Mouse (Mus musculus) megakaryocyte, embryonic 14.5 days (primary cell): ENCODE measurements around the gene Atp8b3. TPM values are rescaled to one million over a fixed set of nuclear protein-coding genes. Genes with fewer than 3 reads are reported as not detected.

Source experiments
- H3K27me3 ChIP-seq: replicated peaks from 2 replicates; pipeline ENCODE3; 2012; ENCODE audit warnings: inconsistent platforms
- H3K36me3 ChIP-seq: replicated peaks from 2 replicates; pipeline ENCODE3; 2012; ENCODE audit warnings: low read length, inconsistent platforms, mixed read lengths
- H3K4me1 ChIP-seq: 2 replicates; pipeline ENCODE4 v1.6.1; 2012; ENCODE audit warnings: inconsistent platforms
- H3K4me3 ChIP-seq: replicated peaks from 2 replicates; pipeline ENCODE3; 2012; ENCODE audit warnings: moderate library complexity, mild to moderate bottlenecking, inconsistent platforms
- H3K9me3 ChIP-seq: 2 replicates; pipeline ENCODE4 v1.6.1; 2012; ENCODE audit warnings: inconsistent platforms
- FLI1 ChIP-seq: IDR thresholded peaks from 2 replicates; pipeline ENCODE4 v1.6.1; 2012; ENCODE audit warnings: low read length, inconsistent platforms, mixed read lengths
- GATA1 ChIP-seq: IDR thresholded peaks from 3 replicates; pipeline ENCODE4 v1.6.1; 2012; ENCODE audit warnings: mixed read lengths, low read length, inconsistent platforms, borderline replicate concordance
- polyA plus RNA-seq: library from polyadenylated mRNA; stranded (reverse); fragments of >175 nt; gene quantifications from 2 replicates; pipeline ENCODE4 v1.2.3, GENCODE M21; 2012; ENCODE audit warnings: low replicate concordance; ENCODE audit not compliant: insufficient read depth

Atp8b3 gene
- polyA plus RNA-seq, 1 experiment, result not detected

- Histone ChIP-seq H3K4me3 (no peak overlapping the region), H3K4me1 (peaks cover 68% of the 10 kb centered on the region), H3K9me3 (no peaks in the 10 kb centered on the region), H3K36me3 (peaks cover 90% of the 10 kb centered on the region), H3K27me3 (no peaks in the 10 kb centered on the region)
- TF ChIP-seq GATA1 (no peak), FLI1 (no peak)
These were observed 10.4 kb upstream of the Atp8b3 start for GRCm38 (mm10) chr10:80549279-80549678.

GRCm38 (mm10) chr10:80548428-80549006, 9.6 kb upstream of the Atp8b3 start:
- Histone ChIP-seq H3K9me3 (no peaks in the 10 kb centered on the region), H3K27me3 (no peaks in the 10 kb centered on the region), H3K36me3 (peaks cover 92% of the 10 kb centered on the region), H3K4me3 (no peak overlapping the region), H3K4me1 (peaks cover 60% of the 10 kb centered on the region)
- TF ChIP-seq FLI1, result no peak
- TF ChIP-seq GATA1, result no peak

- Histone ChIP-seq H3K27me3 (no peaks in the 10 kb centered on the region), H3K4me1 (peaks cover 58% of the 10 kb centered on the region), H3K9me3 (no peaks in the 10 kb centered on the region), H3K4me3 (no peak overlapping the region), H3K36me3 (peaks cover 95% of the 10 kb centered on the region)
- TF ChIP-seq FLI1 (no peak), GATA1 (no peak)
These were observed 8.6 kb upstream of the Atp8b3 start for GRCm38 (mm10) chr10:80547539-80547938.

GRCm38 (mm10) chr10:80546945-80547344, 8.0 kb upstream of the Atp8b3 start:
- Histone ChIP-seq H3K9me3 (no peaks in the 10 kb centered on the region), H3K27me3 (no peaks in the 10 kb centered on the region), H3K4me3 (no peak overlapping the region), H3K36me3 (peaks cover 97% of the 10 kb centered on the region), H3K4me1 (peaks cover 59% of the 10 kb centered on the region)
- TF ChIP-seq GATA1 (no peak), FLI1 (no peak)

- H3K36me3 ChIP-seq, result peaks cover 99% of the 10 kb centered on the region
- H3K9me3 ChIP-seq, result no peaks in the 10 kb centered on the region
- H3K27me3 ChIP-seq, result no peaks in the 10 kb centered on the region
- TF ChIP-seq GATA1 (no peak), FLI1 (no peak)
- peaks cover 62% of the 10 kb centered on the region for H3K4me1 ChIP-seq
- no peak overlapping the region for H3K4me3 ChIP-seq
These were observed 6.7 kb upstream of the Atp8b3 start for GRCm38 (mm10) chr10:80545590-80545989.

GRCm38 (mm10) chr10:80543873-80544272, 4.9 kb upstream of the Atp8b3 start:
- H3K4me3 ChIP-seq, result no peak overlapping the region
- H3K4me1 ChIP-seq, result peaks cover 71% of the 10 kb centered on the region
- TF ChIP-seq FLI1, result no peak
- no peak for TF ChIP-seq GATA1
- H3K9me3 ChIP-seq, result no peaks in the 10 kb centered on the region
- H3K27me3 ChIP-seq, result no peaks in the 10 kb centered on the region
- H3K36me3 ChIP-seq, result peaks cover 85% of the 10 kb centered on the region

- Histone ChIP-seq H3K4me1 (peaks cover 82% of the 10 kb centered on the region), H3K9me3 (no peaks in the 10 kb centered on the region)
These were observed 569 bp upstream of the Atp8b3 start for GRCm38 (mm10) chr10:80539493-80539892.

GRCm38 (mm10) chr10:80538180-80538579, 744 bp downstream of the Atp8b3 start:
- no peaks in the 10 kb centered on the region for H3K9me3 ChIP-seq
- peaks cover 38% of the 10 kb centered on the region for H3K27me3 ChIP-seq
- peaks cover 28% of the 10 kb centered on the region for H3K36me3 ChIP-seq
- TF ChIP-seq GATA1 (no peak), FLI1 (no peak)
- H3K4me1 ChIP-seq, result peaks cover 92% of the 10 kb centered on the region
- H3K4me3 ChIP-seq, result no peak overlapping the region

More at GRCm38 (mm10) chr10:80539493-80539892, 569 bp upstream of the Atp8b3 start:
- H3K4me3 ChIP-seq, result peak overlapping the region; percentile 84
- peaks cover 41% of the 10 kb centered on the region for H3K36me3 ChIP-seq
- peaks cover 25% of the 10 kb centered on the region for H3K27me3 ChIP-seq
- TF ChIP-seq FLI1 (no peak), GATA1 (no peak)

GRCm38 (mm10) chr10:80535711-80536110, 3.2 kb downstream of the Atp8b3 start:
- Histone ChIP-seq H3K4me3 (peak overlapping the region; percentile 56), H3K4me1 (peaks cover 72% of the 10 kb centered on the region), H3K9me3 (no peaks in the 10 kb centered on the region), H3K27me3 (peaks cover 58% of the 10 kb centered on the region), H3K36me3 (peaks cover 4% of the 10 kb centered on the region)
- TF ChIP-seq FLI1, result no peak
- TF ChIP-seq GATA1, result no peak

GRCm38 (mm10) chr10:80535071-80535470, 3.9 kb downstream of the Atp8b3 start:
- Histone ChIP-seq H3K4me1 (peaks cover 65% of the 10 kb centered on the region), H3K27me3 (peaks cover 64% of the 10 kb centered on the region), H3K9me3 (no peaks in the 10 kb centered on the region), H3K4me3 (peak overlapping the region; percentile 56), H3K36me3 (no peaks in the 10 kb centered on the region)
- TF ChIP-seq FLI1, result no peak
- TF ChIP-seq GATA1, result no peak
